Mouse (Mus musculus): ENCODE results near the gene Dclk1.

- peak; percentile 51 for TF ChIP-seq CTCF (IDR thresholded peaks at IDR 0.05; ENCODE audit: low read depth)
- no peak for TF ChIP-seq EP300 (IDR thresholded peaks at IDR 0.05; ENCODE audit: low read depth)
Observed at GRCm38 (mm10) chr3:55222502-55222901, 19.7 kb upstream of the Dclk1 start.

All from liver, embryonic 14.5 days (tissue).